35 mouse cellular contexts compared by ENCODE assay signal in the genomic region with DNA sequence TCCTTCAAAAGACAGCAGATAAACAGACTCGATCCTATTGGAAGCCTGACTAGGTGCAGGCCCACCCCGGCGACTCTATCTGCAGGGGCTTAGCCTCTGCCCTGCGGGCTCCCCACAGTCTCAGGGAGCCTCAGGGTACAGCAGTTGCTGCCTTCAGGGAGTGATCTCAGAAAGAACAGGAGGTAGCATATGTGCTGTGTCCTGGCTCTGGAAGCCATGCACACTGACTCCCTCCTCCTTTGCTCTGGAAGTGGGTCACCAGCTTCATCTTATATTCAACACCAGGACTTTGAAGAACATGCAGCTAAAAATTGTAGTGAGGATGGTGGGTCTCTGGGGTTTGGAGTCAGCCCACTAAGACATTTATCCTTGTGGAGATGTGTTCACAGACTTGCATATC.
"Had no signal": no experiment of that assay in that cellular context is flagged by ENCODE, and none has a peak within 500 bp of the region (broad histone marks: within the 10 kb centered on the region; RNA-seq: fewer than 3 reads in every experiment).

No protein-coding gene starts in this region.

- H3K4me2 ChIP-seq: heart, embryonic 11.5 days; heart, embryonic 12.5 days; heart, embryonic 13.5 days; heart, embryonic 15.5 days; hindbrain, embryonic 12.5 days; hindbrain, embryonic 13.5 days; hindbrain, embryonic 14.5 days; hindbrain, embryonic 15.5 days; intestine, embryonic 15.5 days; kidney, embryonic 15.5 days had no signal

- DNase-seq: heart, postnatal 10 days; heart, postnatal 14 days; heart, postnatal 36 days; heart, postnatal 4 days; kidney, adult 11 months; kidney, adult 18-20 months; kidney, adult 2 months; kidney, adult 8-10 months; kidney, adult 9 months; kidney, postnatal 10 days; kidney, postnatal 14 days; kidney, postnatal 25 days; kidney, postnatal 36 days; kidney, postnatal 4 days; layer of hippocampus, adult 9-11 months; layer of hippocampus, postnatal 36 days had no signal

- H3K27me3 ChIP-seq: heart, embryonic 12.5 days; heart, embryonic 13.5 days; heart, embryonic 15.5 days; hindbrain, embryonic 12.5 days; hindbrain, embryonic 13.5 days; hindbrain, embryonic 15.5 days; intestine, embryonic 15.5 days; kidney, embryonic 15.5 days had no signal

- H3K36me3 ChIP-seq: heart, embryonic 10.5 days; heart, embryonic 12.5 days; heart, embryonic 13.5 days; heart, embryonic 15.5 days; hindbrain, embryonic 10.5 days; hindbrain, embryonic 12.5 days; hindbrain, embryonic 13.5 days; hindbrain, embryonic 15.5 days; intestine, embryonic 15.5 days; kidney, embryonic 15.5 days had no signal

- H3K27ac ChIP-seq: heart, embryonic 10.5 days; heart, embryonic 13.5 days; heart, embryonic 15.5 days; hindbrain, embryonic 10.5 days; hindbrain, embryonic 12.5 days; hindbrain, embryonic 13.5 days; hindbrain, embryonic 14.5 days; hindbrain, embryonic 15.5 days; hindbrain, postnatal 0 days; intestine, embryonic 15.5 days; kidney, embryonic 15.5 days; kidney, postnatal 0 days; layer of hippocampus, adult 2 months had no signal

- ATAC-seq: hindbrain, embryonic 16.5 days; hindbrain, postnatal 0 days; inflammation-experienced regulatory T-cells, adult 6 months; intestine, embryonic 15.5 days; intestine, embryonic 16.5 days; intestine, postnatal 0 days had no signal

- H3K4me1 ChIP-seq: heart, embryonic 13.5 days; heart, embryonic 15.5 days; hindbrain, embryonic 12.5 days; hindbrain, embryonic 15.5 days; intestine, embryonic 15.5 days; kidney, embryonic 15.5 days had no signal

- H3K9me3 ChIP-seq: heart, embryonic 10.5 days; heart, embryonic 12.5 days; heart, embryonic 13.5 days; heart, embryonic 15.5 days; hindbrain, embryonic 10.5 days; hindbrain, embryonic 12.5 days; hindbrain, embryonic 13.5 days; hindbrain, embryonic 15.5 days; intestine, embryonic 15.5 days; kidney, embryonic 15.5 days had no signal

- H3K9ac ChIP-seq: heart, embryonic 12.5 days; heart, embryonic 13.5 days; heart, embryonic 15.5 days; hindbrain, embryonic 12.5 days; hindbrain, embryonic 13.5 days; hindbrain, embryonic 14.5 days; hindbrain, embryonic 15.5 days; intestine, embryonic 15.5 days; kidney, embryonic 15.5 days had no signal

- H3K4me3 ChIP-seq: heart, embryonic 10.5 days; heart, embryonic 12.5 days; heart, embryonic 13.5 days; heart, embryonic 15.5 days; hindbrain, embryonic 10.5 days; hindbrain, embryonic 12.5 days; hindbrain, embryonic 13.5 days; hindbrain, embryonic 15.5 days; intestine, embryonic 15.5 days; kidney, embryonic 15.5 days; layer of hippocampus, adult 2 months had no signal
